Mouse (Mus musculus) cerebellum, adult 2 months (tissue): ENCODE results near the gene Hist1h2bh. TPM values are rescaled to one million over a fixed set of nuclear protein-coding genes. Genes with fewer than 3 reads are reported as not detected.
A peak's percentile ranks its signal among the peaks of the same experiment; 100 is the strongest.
"Not testable (repeated sequence)": the region's sequence is repeated elsewhere in the genome, so short reads cannot be mapped to it uniquely, and the experiment has no call there.

Experiments used
- DNase-seq, 2 experiments: peaks; one replicate each; pipeline ENCODE4 v3.0.0; 2021
- H3K27ac ChIP-seq: fragments of 200-500 bp; 2 replicates; pipeline ENCODE4 v1.5.1; 2012; ENCODE audit warnings: low read length, control low read depth, inconsistent platforms; ENCODE audit not compliant: insufficient read depth
- H3K27me3 ChIP-seq: fragments of 200-500 bp; 2 replicates; pipeline ENCODE4 v1.6.1; 2012; ENCODE audit warnings: inconsistent platforms, mild to moderate bottlenecking, low read length, moderate library complexity; ENCODE audit not compliant: control insufficient read depth, insufficient read depth
- H3K4me1 ChIP-seq: fragments of 200-500 bp; 2 replicates; pipeline ENCODE4 v1.6.1; 2011; ENCODE audit warnings: low read length; ENCODE audit not compliant: control insufficient read depth, insufficient read depth
- H3K4me3 ChIP-seq: fragments of 200-500 bp; replicated peaks from 2 replicates; pipeline ENCODE3; 2011; ENCODE audit warnings: mild to moderate bottlenecking, low read depth, low read length, control low read depth; ENCODE audit not compliant: insufficient read depth
- CTCF ChIP-seq: fragments of 200-500 bp; IDR thresholded peaks from 2 replicates; pipeline ENCODE4 v1.5.1; 2011; ENCODE audit warnings: low read depth, mild to moderate bottlenecking, control low read depth, low read length, moderate library complexity, borderline replicate concordance; ENCODE audit not compliant: insufficient read depth
- POLR2A ChIP-seq: fragments of 200-500 bp; IDR thresholded peaks from 2 replicates; pipeline ENCODE4 v1.6.1; 2011; ENCODE audit warnings: low read length, control low read depth, borderline replicate concordance; ENCODE audit not compliant: insufficient read depth
- WGBS: fragments of 180-500 bp; shearing (Covaris S2); methylation state at CpG from one replicate; pipeline ENCODE4 v1.1.7; 2018; 5-methylcytosine and 5-hydroxymethylcytosine counted together
- polyA plus RNA-seq: library from polyadenylated mRNA; depleted of rRNA; stranded (reverse); fragments of >200 nt; gene quantifications from 2 replicates; pipeline ENCODE4 v1.2.3, GENCODE M21; 2012

Gene Hist1h2bh
- polyA plus RNA-seq, 1 experiment = 0.34 TPM

GRCm38 (mm10) chr13:23546694-23547093, 3.5 kb upstream of the Hist1h2bh start:
- Histone ChIP-seq H3K27me3 (no peaks in the 10 kb centered on the region), H3K27ac (no peak overlapping the region), H3K4me3 (no peak overlapping the region), H3K4me1 (no peaks in the 10 kb centered on the region)
- DNase-seq = no peak
- TF ChIP-seq CTCF = no peak
- no peak for TF ChIP-seq POLR2A
- WGBS = 80% methylated on average over 5 of the region's 5 CpGs

- peak overlapping the region; percentile 15 for H3K4me3 ChIP-seq
- H3K27me3 ChIP-seq, H3K27ac ChIP-seq, H3K4me1 ChIP-seq: not testable (repeated sequence)
- 1% methylated on average over 13 of the region's 14 CpGs for WGBS
- DNase-seq = peak in 1 of 2 experiments; percentile 49
Measured at GRCm38 (mm10) chr13:23544787-23545120, 1.6 kb upstream of the Hist1h2bh start.

- Histone ChIP-seq H3K27ac (peak within 1 kb of the TSS; percentile 86; the same call in 1 of the 2 replicates), H3K27me3 (no peaks in the 10 kb centered on the region), H3K4me1 (no peaks in the 10 kb centered on the region), H3K4me3 (peak within 1 kb of the TSS; percentile 64)
- WGBS = under 1% methylated on average over 29 of the region's 45 CpGs
- no peak for TF ChIP-seq CTCF
- peak; percentile 84; the same call in 1 of the 2 replicates for TF ChIP-seq POLR2A
- DNase-seq = peak; percentile 82 to 92
Measured at GRCm38 (mm10) chr13:23543965-23544786, 984 bp upstream of the Hist1h2bh start, which contains the start of gene Hist1h3f. Gene Hist1h3f, plus strand, starts transcription at chr13:23544052.

GRCm38 (mm10) chr13:23542225-23542980, 789 bp downstream of the Hist1h2bh start:
- H3K27me3 ChIP-seq, H3K4me3 ChIP-seq, H3K27ac ChIP-seq, DNase-seq, H3K4me1 ChIP-seq: not testable (repeated sequence)
- 19% methylated on average over 3 of the region's 3 CpGs for WGBS

- Histone ChIP-seq H3K27ac (no peak overlapping the region), H3K27me3 (no peaks in the 10 kb centered on the region), H3K4me1 (no peaks in the 10 kb centered on the region), H3K4me3 (no peak overlapping the region)
- DNase-seq = no peak
- 90% methylated on average over 3 of the region's 3 CpGs for WGBS
- TF ChIP-seq POLR2A (no peak), CTCF (no peak)
Measured at GRCm38 (mm10) chr13:23541497-23541896, 1.7 kb downstream of the Hist1h2bh start.

GRCm38 (mm10) chr13:23539821-23540220, 3.4 kb downstream of the Hist1h2bh start:
- not testable (repeated sequence) for DNase-seq, H3K27me3 ChIP-seq, H3K4me1 ChIP-seq, H3K4me3 ChIP-seq, H3K27ac ChIP-seq
- 83% methylated on average over 1 of the region's 1 CpGs for WGBS

GRCm38 (mm10) chr13:23538249-23538648, 4.9 kb downstream of the Hist1h2bh start:
- no peak for DNase-seq
- H3K27ac ChIP-seq = no peak overlapping the region
- H3K4me3 ChIP-seq = no peak overlapping the region
- H3K27me3 ChIP-seq = no peaks in the 10 kb centered on the region
- peaks cover 4% of the 10 kb centered on the region; the same call in 1 of the 2 replicates for H3K4me1 ChIP-seq
- no peak for TF ChIP-seq POLR2A
- no peak for TF ChIP-seq CTCF
- WGBS = 58% methylated on average over 5 of the region's 5 CpGs

GRCm38 (mm10) chr13:23537006-23537710, 6.0 kb downstream of the Hist1h2bh start:
- DNase-seq = no peak
- WGBS = 81% methylated on average over 3 of the region's 3 CpGs
- H3K4me1 ChIP-seq = peaks cover 4% of the 10 kb centered on the region; the same call in 1 of the 2 replicates
- H3K27me3 ChIP-seq = no peaks in the 10 kb centered on the region
- H3K4me3 ChIP-seq = no peak overlapping the region
- TF ChIP-seq CTCF = no peak
- no peak for TF ChIP-seq POLR2A
- H3K27ac ChIP-seq = no peak overlapping the region
